Mouse (Mus musculus): ENCODE measurements around the gene Ccdc91.

Ccdc91 gene

DNA sequence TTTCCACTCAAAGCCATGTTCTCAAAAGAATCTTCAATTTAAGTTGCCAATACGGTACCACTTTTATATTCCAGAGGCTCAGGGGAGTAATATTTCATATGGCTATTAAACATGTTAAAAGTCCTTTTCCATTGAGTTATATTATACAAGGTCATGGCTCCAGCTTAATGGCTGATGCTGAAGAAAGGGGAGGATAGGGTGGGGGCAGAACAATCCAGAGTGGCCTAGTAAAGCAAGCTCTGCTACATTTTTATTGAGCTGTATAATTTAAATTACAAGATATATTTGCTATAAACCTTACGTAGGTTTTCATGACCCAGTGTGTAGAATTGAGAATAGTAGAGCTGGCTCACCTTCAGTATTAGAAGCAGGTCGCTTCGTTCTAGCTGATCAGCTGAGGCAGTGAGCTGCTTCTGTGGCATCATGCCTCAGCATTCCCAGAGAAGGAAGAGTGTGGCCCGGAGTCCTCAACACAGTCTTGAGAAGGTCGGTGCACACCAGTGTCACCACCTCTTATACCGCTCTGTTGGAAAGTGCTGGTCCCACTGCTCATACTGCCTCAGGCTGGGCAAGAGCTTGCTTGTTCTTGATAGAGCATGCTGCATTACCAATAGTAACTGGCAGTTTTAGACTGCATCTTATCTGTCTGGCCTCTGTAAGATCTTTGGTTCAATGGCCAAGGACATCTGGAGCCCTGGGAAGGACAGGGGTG lies 199.6 kb downstream of the Ccdc91 start:
- no peak for ATAC-seq (ENCODE audit: insufficient number of reproducible peaks, low FRiP score, low TSS enrichment)

DNA sequence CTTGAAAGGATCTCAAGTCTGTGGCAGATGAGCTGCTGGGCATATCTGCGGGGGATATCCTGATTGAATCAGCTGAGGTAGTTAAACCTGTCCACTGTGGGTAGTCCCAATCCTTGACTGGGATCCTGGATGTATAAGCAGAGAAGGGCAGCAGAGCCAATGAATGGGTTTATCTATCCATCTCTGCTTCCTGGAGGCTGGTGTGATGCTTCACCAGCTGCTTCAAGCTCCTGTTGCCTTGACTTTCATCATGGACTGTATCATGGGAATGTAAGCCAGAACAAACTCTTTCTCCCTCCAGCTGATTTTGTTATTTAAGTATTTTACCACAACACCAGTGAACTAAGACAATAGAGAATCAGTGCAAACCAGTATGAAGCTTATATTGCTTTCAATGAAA lies 200.6 kb downstream of the Ccdc91 start:
- ATAC-seq (ENCODE audit: insufficient number of reproducible peaks, low FRiP score, low TSS enrichment), result no peak

Measured in cerebellum, adult (tissue).